Mouse (Mus musculus) cerebellum, adult 9-11 months (tissue): ENCODE data around the gene Capn7.

Experiments used
- DNase-seq: peaks from one replicate; pipeline ENCODE4 v3.0.0; 2022

The Capn7 gene

GRCm38 (mm10) chr14:31397353-31397752 lies 60.9 kb downstream of the Capn7 start:
- no peak for DNase-seq

- DNase-seq: no peak
Observed at GRCm38 (mm10) chr14:31397791-31398595, 61.6 kb downstream of the Capn7 start.

- DNase-seq: no peak
Observed at GRCm38 (mm10) chr14:31398819-31399218, 62.4 kb downstream of the Capn7 start.

GRCm38 (mm10) chr14:31399271-31399670 lies 62.8 kb downstream of the Capn7 start:
- no peak for DNase-seq

GRCm38 (mm10) chr14:31400246-31400645 lies 63.8 kb downstream of the Capn7 start:
- no peak for DNase-seq

- no peak for DNase-seq
Observed at GRCm38 (mm10) chr14:31400896-31401295, 64.5 kb downstream of the Capn7 start.

- DNase-seq: no peak
Observed at GRCm38 (mm10) chr14:31401918-31402427, 65.5 kb downstream of the Capn7 start.

- DNase-seq: no peak
Observed at GRCm38 (mm10) chr14:31402693-31403092, 66.3 kb downstream of the Capn7 start.

- DNase-seq: no peak
Observed at GRCm38 (mm10) chr14:31403556-31403955, 67.1 kb downstream of the Capn7 start.

- DNase-seq: no peak
Observed at GRCm38 (mm10) chr14:31403995-31404394, 67.6 kb downstream of the Capn7 start.

- no peak for DNase-seq
Observed at GRCm38 (mm10) chr14:31404663-31405062, 68.2 kb downstream of the Capn7 start.

- no peak for DNase-seq
Observed at GRCm38 (mm10) chr14:31405652-31406051, 69.2 kb downstream of the Capn7 start.

- DNase-seq: peak; percentile 91
Observed at GRCm38 (mm10) chr14:31406154-31406810, 69.8 kb downstream of the Capn7 start.

- DNase-seq: no peak
Observed at GRCm38 (mm10) chr14:31407208-31407607, 70.8 kb downstream of the Capn7 start.

GRCm38 (mm10) chr14:31407911-31408604 lies 71.6 kb downstream of the Capn7 start:
- DNase-seq: no peak

- DNase-seq: no peak
Observed at GRCm38 (mm10) chr14:31408666-31409065, 72.2 kb downstream of the Capn7 start.

- no peak for DNase-seq
Observed at GRCm38 (mm10) chr14:31410123-31410724, 73.8 kb downstream of the Capn7 start.

- no peak for DNase-seq
Observed at GRCm38 (mm10) chr14:31410737-31411136, 74.3 kb downstream of the Capn7 start.

- DNase-seq: peak; percentile 79
Observed at GRCm38 (mm10) chr14:31412651-31413056, 76.2 kb downstream of the Capn7 start.

- DNase-seq: no peak
Observed at GRCm38 (mm10) chr14:31413475-31414086, 77.1 kb downstream of the Capn7 start.

GRCm38 (mm10) chr14:31414235-31414966 lies 78.0 kb downstream of the Capn7 start:
- DNase-seq: no peak

- DNase-seq: no peak
Observed at GRCm38 (mm10) chr14:31414967-31415376, 78.5 kb downstream of the Capn7 start.
